Mouse (Mus musculus): ENCODE data around the gene Fst.

The Fst gene

GRCm38 (mm10) chr13:114458886-114459700 lies at the start of gene Fst:
TSS of gene Fst (minus strand) at chr13:114458951.
- no peak for DNase-seq

GRCm38 (mm10) chr13:114493826-114494225 lies 35.1 kb upstream of the Fst start:
- DNase-seq, result no peak

GRCm38 (mm10) chr13:114488178-114488577 lies 29.4 kb upstream of the Fst start:
- DNase-seq, result no peak

GRCm38 (mm10) chr13:114478329-114478728 lies 19.6 kb upstream of the Fst start:
- DNase-seq, result no peak

- DNase-seq, result no peak
These were observed 11.2 kb upstream of the Fst start for GRCm38 (mm10) chr13:114469945-114470344.

- DNase-seq, result no peak
These were observed 7.6 kb upstream of the Fst start for GRCm38 (mm10) chr13:114466269-114466919.

- DNase-seq, result no peak
These were observed 6.6 kb upstream of the Fst start for GRCm38 (mm10) chr13:114465387-114465786.

- DNase-seq, result no peak
These were observed 6.1 kb upstream of the Fst start for GRCm38 (mm10) chr13:114464824-114465223.

GRCm38 (mm10) chr13:114462548-114463408 lies 4.0 kb upstream of the Fst start:
- DNase-seq, result no peak

GRCm38 (mm10) chr13:114460306-114460892 lies 1.6 kb upstream of the Fst start:
- DNase-seq, result peak; percentile 17

GRCm38 (mm10) chr13:114459701-114460160 lies 980 bp upstream of the Fst start:
- DNase-seq, result no peak

- no peak for DNase-seq
These were observed 363 bp downstream of the Fst start for GRCm38 (mm10) chr13:114458291-114458885.

- no peak for DNase-seq
These were observed 1.1 kb downstream of the Fst start for GRCm38 (mm10) chr13:114457567-114458120.

GRCm38 (mm10) chr13:114456766-114457566 lies 1.8 kb downstream of the Fst start:
- DNase-seq, result no peak

- no peak for DNase-seq
These were observed 2.5 kb downstream of the Fst start for GRCm38 (mm10) chr13:114456224-114456623.

GRCm38 (mm10) chr13:114455788-114456187 lies 3.0 kb downstream of the Fst start:
- no peak for DNase-seq

- no peak for DNase-seq
These were observed 11.5 kb downstream of the Fst start for GRCm38 (mm10) chr13:114447213-114447612.

GRCm38 (mm10) chr13:114432491-114432890 lies 26.3 kb downstream of the Fst start:
- no peak for DNase-seq

GRCm38 (mm10) chr13:114425230-114425629 lies 33.5 kb downstream of the Fst start:
- DNase-seq, result no peak

- DNase-seq, result no peak
These were observed 38.5 kb downstream of the Fst start for GRCm38 (mm10) chr13:114420235-114420634.

GRCm38 (mm10) chr13:114419364-114419763 lies 39.4 kb downstream of the Fst start:
- no peak for DNase-seq
